Mouse (Mus musculus): ENCODE measurements around the gene Slc35a3. TPM values are rescaled to one million over a fixed set of nuclear protein-coding genes. Genes with fewer than 3 reads are reported as not detected.

Slc35a3 gene
- polyA plus RNA-seq, 1 experiment from 2014 or later: 7.9 TPM

GRCm38 (mm10) chr3:116705637-116706204 is 6.9 kb downstream of the Slc35a3 start:
- WGBS: 70% methylated on average over 1 of the region's 1 CpGs
- H3K4me1 ChIP-seq (ENCODE audit: control insufficient read depth, insufficient read depth, low read length): 0 out of 2 replicates have a peak, but pooled peaks cover under 1% of the 10 kb centered on the region
- ATAC-seq (ENCODE audit: low FRiP score, low TSS enrichment) (no peak), DNase-seq (no peak)
- no peaks in the 10 kb centered on the region for H3K9me3 ChIP-seq (ENCODE audit: control insufficient read depth, low read length)
- H3K36me3 ChIP-seq (ENCODE audit: control insufficient read depth, insufficient read depth, low read length): no peaks in the 10 kb centered on the region
- H3K9ac ChIP-seq (replicated peaks; ENCODE audit: low read length): no peak overlapping the region
- no peaks in the 10 kb centered on the region for H3K27me3 ChIP-seq (ENCODE audit: control insufficient read depth, insufficient read depth, low read length)
- H3K4me2 ChIP-seq (ENCODE audit: low read length): no peak overlapping the region
- H3K27ac ChIP-seq (replicated peaks; ENCODE audit: low read depth, low read length): no peak overlapping the region
- H3K4me3 ChIP-seq (replicated peaks; ENCODE audit: low read depth, low read length): no peak overlapping the region

- no peak for DNase-seq
- 93% methylated on average over 5 of the region's 5 CpGs for WGBS
- Histone ChIP-seq H3K27ac (replicated peaks; ENCODE audit: low read depth, low read length) (no peak overlapping the region), H3K9me3 (ENCODE audit: control insufficient read depth, low read length) (no peaks in the 10 kb centered on the region), H3K27me3 (ENCODE audit: control insufficient read depth, insufficient read depth, low read length) (no peaks in the 10 kb centered on the region), H3K4me3 (replicated peaks; ENCODE audit: low read depth, low read length) (no peak overlapping the region), H3K4me2 (ENCODE audit: low read length) (no peak overlapping the region), H3K9ac (replicated peaks; ENCODE audit: low read length) (no peak overlapping the region), H3K36me3 (ENCODE audit: control insufficient read depth, insufficient read depth, low read length) (no peaks in the 10 kb centered on the region), H3K4me1 (ENCODE audit: control insufficient read depth, insufficient read depth, low read length) (no peaks in the 10 kb centered on the region)
- no peak for ATAC-seq (ENCODE audit: low FRiP score, low TSS enrichment)
Measured at GRCm38 (mm10) chr3:116703835-116704234, 8.8 kb downstream of the Slc35a3 start.

DNA sequence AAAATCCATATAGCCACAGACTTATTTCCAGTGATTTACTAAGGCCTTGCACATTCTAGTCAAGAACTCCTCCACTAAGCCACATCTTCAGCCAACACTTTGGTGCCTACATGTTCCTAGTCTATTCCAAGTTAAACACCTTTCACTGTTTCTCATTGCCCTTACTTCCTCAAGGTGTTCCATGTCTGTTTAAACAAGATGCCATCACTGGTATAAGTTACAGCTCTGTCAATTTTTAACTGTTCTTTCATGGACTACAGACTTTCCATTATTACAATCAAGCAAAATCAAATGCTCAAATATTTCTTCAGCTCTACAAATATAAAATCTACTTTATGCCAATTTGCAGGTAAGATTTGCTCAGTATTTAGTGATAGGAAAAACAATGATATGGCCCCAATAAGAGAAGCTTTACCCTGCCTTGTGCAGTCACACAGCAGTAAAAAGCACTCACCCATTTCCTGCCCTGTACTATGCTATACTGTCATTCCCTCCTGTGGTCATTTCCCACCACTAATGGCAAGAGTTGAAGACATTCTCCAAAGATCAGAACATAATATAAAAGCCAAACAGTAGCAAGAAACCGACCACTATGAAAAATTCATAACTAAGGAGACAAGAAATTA is 9.9 kb downstream of the Slc35a3 start:
- H3K9ac ChIP-seq (replicated peaks; ENCODE audit: low read length): no peak overlapping the region
- DNase-seq (no peak), ATAC-seq (ENCODE audit: low FRiP score, low TSS enrichment) (no peak)
- no peak overlapping the region for H3K27ac ChIP-seq (replicated peaks; ENCODE audit: low read depth, low read length)
- H3K4me2 ChIP-seq (ENCODE audit: low read length): no peak overlapping the region
- H3K4me1 ChIP-seq (ENCODE audit: control insufficient read depth, insufficient read depth, low read length): no peaks in the 10 kb centered on the region
- H3K27me3 ChIP-seq (ENCODE audit: control insufficient read depth, insufficient read depth, low read length): no peaks in the 10 kb centered on the region
- 89% methylated on average over 1 of the region's 1 CpGs for WGBS
- no peak overlapping the region for H3K4me3 ChIP-seq (replicated peaks; ENCODE audit: low read depth, low read length)
- H3K36me3 ChIP-seq (ENCODE audit: control insufficient read depth, insufficient read depth, low read length): no peaks in the 10 kb centered on the region
- no peaks in the 10 kb centered on the region for H3K9me3 ChIP-seq (ENCODE audit: control insufficient read depth, low read length)

DNA sequence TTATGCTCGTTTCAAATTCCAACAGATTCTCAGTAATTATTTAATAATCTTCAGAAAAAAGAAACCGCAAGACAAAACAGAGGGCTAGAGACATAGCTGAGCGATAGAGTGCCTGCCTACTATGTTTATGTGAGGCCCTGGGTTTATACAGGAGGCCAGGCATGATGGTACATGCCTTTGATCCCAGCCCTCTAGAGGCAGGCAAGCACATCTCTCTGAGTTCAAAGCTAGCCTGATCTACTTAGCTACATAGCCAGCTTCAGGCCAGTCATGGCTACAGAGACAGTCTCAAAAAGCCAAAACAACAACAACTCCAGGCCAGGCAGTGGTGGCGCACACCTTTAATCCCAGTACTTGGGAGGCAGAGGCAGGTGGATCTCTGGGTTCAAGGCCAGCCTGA is 11.0 kb downstream of the Slc35a3 start:
- no peak overlapping the region for H3K27ac ChIP-seq (replicated peaks; ENCODE audit: low read depth, low read length)
- no peak for DNase-seq
- no peaks in the 10 kb centered on the region for H3K27me3 ChIP-seq (ENCODE audit: control insufficient read depth, insufficient read depth, low read length)
- no peak overlapping the region for H3K4me3 ChIP-seq (replicated peaks; ENCODE audit: low read depth, low read length)
- H3K4me2 ChIP-seq (ENCODE audit: low read length): no peak overlapping the region
- 96% methylated on average over 4 of the region's 4 CpGs for WGBS
- no peak for ATAC-seq (ENCODE audit: low FRiP score, low TSS enrichment)
- no peaks in the 10 kb centered on the region for H3K9me3 ChIP-seq (ENCODE audit: control insufficient read depth, low read length)
- H3K36me3 ChIP-seq (ENCODE audit: control insufficient read depth, insufficient read depth, low read length): no peaks in the 10 kb centered on the region
- H3K4me1 ChIP-seq (ENCODE audit: control insufficient read depth, insufficient read depth, low read length): no peaks in the 10 kb centered on the region
- no peak overlapping the region for H3K9ac ChIP-seq (replicated peaks; ENCODE audit: low read length)

- no peaks in the 10 kb centered on the region for H3K27me3 ChIP-seq (ENCODE audit: control insufficient read depth, insufficient read depth, low read length)
- H3K4me2 ChIP-seq (ENCODE audit: low read length): no peak overlapping the region
- WGBS: 67% methylated on average over 2 of the region's 2 CpGs
- H3K9ac ChIP-seq (replicated peaks; ENCODE audit: low read length): no peak overlapping the region
- no peaks in the 10 kb centered on the region for H3K4me1 ChIP-seq (ENCODE audit: control insufficient read depth, insufficient read depth, low read length)
- no peak overlapping the region for H3K4me3 ChIP-seq (replicated peaks; ENCODE audit: low read depth, low read length)
- ATAC-seq (ENCODE audit: low FRiP score, low TSS enrichment) (no peak), DNase-seq (peak; percentile 8)
- no peak overlapping the region for H3K27ac ChIP-seq (replicated peaks; ENCODE audit: low read depth, low read length)
- peaks cover 3% of the 10 kb centered on the region; the same call in 1 of the 2 replicates for H3K36me3 ChIP-seq (ENCODE audit: control insufficient read depth, insufficient read depth, low read length)
- H3K9me3 ChIP-seq (ENCODE audit: control insufficient read depth, low read length): no peaks in the 10 kb centered on the region
Measured at GRCm38 (mm10) chr3:116698786-116699185, 13.8 kb downstream of the Slc35a3 start.

- no peak for ATAC-seq (ENCODE audit: low FRiP score, low TSS enrichment)
Measured at GRCm38 (mm10) chr3:116695666-116695985, 17.0 kb downstream of the Slc35a3 start.

DNA sequence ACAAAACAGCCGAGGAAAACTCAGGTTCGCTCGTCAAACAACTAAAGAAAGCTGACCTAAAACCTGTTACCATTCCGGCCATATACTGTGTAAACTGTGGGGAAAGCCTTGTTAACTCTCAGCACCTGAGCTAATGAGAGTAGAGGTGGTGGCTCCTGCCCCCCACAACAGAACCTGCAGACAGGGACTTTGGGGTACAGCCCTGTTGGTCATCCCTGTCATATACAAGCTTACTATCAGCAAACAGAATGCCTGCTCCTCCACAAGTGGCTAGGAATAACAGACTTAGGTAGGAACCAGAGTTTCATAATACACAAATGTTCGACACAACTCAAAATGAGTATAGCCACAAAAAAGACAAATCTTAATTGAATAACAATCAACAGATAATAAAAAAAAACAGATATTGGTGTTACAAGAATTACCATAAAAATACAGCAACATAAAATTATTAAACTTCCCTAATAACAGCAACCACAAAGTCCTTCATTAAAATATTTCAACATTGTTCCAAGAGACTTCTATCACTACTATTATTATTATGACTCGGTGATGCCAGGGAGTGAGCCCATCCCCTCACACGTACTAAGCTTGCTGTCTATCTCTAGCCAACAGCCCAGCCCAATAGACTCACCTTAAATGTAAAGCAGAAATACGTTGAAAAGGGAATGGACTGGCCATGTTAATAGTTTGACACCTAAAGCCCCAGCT is 17.5 kb downstream of the Slc35a3 start:
- DNase-seq (no peak), ATAC-seq (ENCODE audit: low FRiP score, low TSS enrichment) (no peak)
- H3K27ac ChIP-seq (replicated peaks; ENCODE audit: low read depth, low read length): no peak overlapping the region
- peaks cover 3% of the 10 kb centered on the region; the same call in 1 of the 2 replicates for H3K36me3 ChIP-seq (ENCODE audit: control insufficient read depth, insufficient read depth, low read length)
- H3K9ac ChIP-seq (replicated peaks; ENCODE audit: low read length): no peak overlapping the region
- no peak overlapping the region for H3K4me3 ChIP-seq (replicated peaks; ENCODE audit: low read depth, low read length)
- H3K4me1 ChIP-seq (ENCODE audit: control insufficient read depth, insufficient read depth, low read length): no peaks in the 10 kb centered on the region
- H3K4me2 ChIP-seq (ENCODE audit: low read length): no peak overlapping the region
- no peaks in the 10 kb centered on the region for H3K27me3 ChIP-seq (ENCODE audit: control insufficient read depth, insufficient read depth, low read length)
- no peaks in the 10 kb centered on the region for H3K9me3 ChIP-seq (ENCODE audit: control insufficient read depth, low read length)
- 92% methylated on average over 8 of the region's 8 CpGs for WGBS

More at GRCm38 (mm10) chr3:116695666-116695985, 17.0 kb downstream of the Slc35a3 start:
- H3K4me1 ChIP-seq (ENCODE audit: control insufficient read depth, insufficient read depth, low read length): no peaks in the 10 kb centered on the region
- H3K4me2 ChIP-seq (ENCODE audit: low read length): no peak overlapping the region
- H3K36me3 ChIP-seq (ENCODE audit: control insufficient read depth, insufficient read depth, low read length): peaks cover 3% of the 10 kb centered on the region; the same call in 1 of the 2 replicates
- DNase-seq: no peak
- H3K27ac ChIP-seq (replicated peaks; ENCODE audit: low read depth, low read length): no peak overlapping the region
- no peak overlapping the region for H3K4me3 ChIP-seq (replicated peaks; ENCODE audit: low read depth, low read length)
- WGBS: 93% methylated on average over 2 of the region's 2 CpGs
- H3K9ac ChIP-seq (replicated peaks; ENCODE audit: low read length): no peak overlapping the region
- no peaks in the 10 kb centered on the region for H3K27me3 ChIP-seq (ENCODE audit: control insufficient read depth, insufficient read depth, low read length)
- no peaks in the 10 kb centered on the region for H3K9me3 ChIP-seq (ENCODE audit: control insufficient read depth, low read length)

DNA sequence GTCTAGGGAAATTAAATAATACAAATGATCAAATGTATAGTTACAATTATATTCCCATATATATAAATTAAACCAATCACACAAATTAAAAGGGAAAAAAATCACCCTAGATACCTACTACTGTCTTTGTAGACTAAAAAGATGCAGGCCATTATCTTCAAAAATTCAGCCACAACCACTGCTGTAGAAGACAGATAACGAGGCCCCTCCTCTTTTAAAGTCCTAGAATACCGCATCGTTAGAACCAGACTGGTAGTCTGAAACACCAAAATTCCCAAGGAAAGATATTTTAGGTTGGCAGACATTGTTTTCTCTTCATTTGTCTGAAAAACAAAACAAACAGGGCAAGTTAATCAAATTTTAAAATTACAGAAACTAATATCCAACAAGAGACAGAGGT is 18.3 kb downstream of the Slc35a3 start:
- 87% methylated on average over 3 of the region's 3 CpGs for WGBS
- no peak overlapping the region for H3K4me2 ChIP-seq (ENCODE audit: low read length)
- no peak for ATAC-seq (ENCODE audit: low FRiP score, low TSS enrichment)

DNA sequence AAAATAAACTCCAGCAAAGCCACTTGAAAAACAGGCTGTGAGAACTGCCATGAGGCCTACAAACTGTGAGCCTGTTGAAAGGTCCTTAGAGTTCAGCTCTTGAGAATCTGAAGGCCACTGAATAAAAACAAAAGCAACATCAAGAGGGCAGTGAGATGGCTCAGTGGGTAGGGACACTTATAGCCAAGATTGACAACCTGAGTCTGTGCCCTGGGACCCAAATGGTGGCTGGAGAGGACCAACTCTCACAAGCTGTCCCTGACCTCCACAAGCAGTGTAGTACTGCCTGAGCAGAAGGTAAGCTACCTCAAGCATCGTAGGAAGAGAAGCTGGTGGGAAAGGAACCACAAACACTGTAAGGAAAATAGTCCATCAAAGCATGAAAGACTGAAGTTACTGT is 31.5 kb downstream of the Slc35a3 start, which contains the start of gene Gm43191:
Gene Gm43191, minus strand, starts transcription at position 101 of the 400 bp plus-strand sequence.
- Histone ChIP-seq H3K9me3 (ENCODE audit: control insufficient read depth, low read length) (no peaks in the 10 kb centered on the region), H3K4me2 (ENCODE audit: low read length) (no peak within 1 kb of the TSS), H3K36me3 (ENCODE audit: control insufficient read depth, insufficient read depth, low read length) (0 out of 2 replicates have a peak, but pooled peaks cover 6% of the 10 kb centered on the region), H3K27ac (replicated peaks; ENCODE audit: low read depth, low read length) (no peak within 1 kb of the TSS), H3K4me3 (replicated peaks; ENCODE audit: low read depth, low read length) (no peak within 1 kb of the TSS), H3K4me1 (ENCODE audit: control insufficient read depth, insufficient read depth, low read length) (no peaks in the 10 kb centered on the region), H3K27me3 (ENCODE audit: control insufficient read depth, insufficient read depth, low read length) (no peaks in the 10 kb centered on the region), H3K9ac (replicated peaks; ENCODE audit: low read length) (no peak within 1 kb of the TSS)
- 89% methylated on average over 1 of the region's 1 CpGs for WGBS
- ATAC-seq (ENCODE audit: low FRiP score, low TSS enrichment) (no peak), DNase-seq (no peak)

More for the DNA sequence above, 18.3 kb downstream of the Slc35a3 start:
- no peak overlapping the region for H3K4me3 ChIP-seq (replicated peaks; ENCODE audit: low read depth, low read length)
- H3K27ac ChIP-seq (replicated peaks; ENCODE audit: low read depth, low read length): no peak overlapping the region
- H3K27me3 ChIP-seq (ENCODE audit: control insufficient read depth, insufficient read depth, low read length): no peaks in the 10 kb centered on the region
- DNase-seq: no peak
- no peak overlapping the region for H3K9ac ChIP-seq (replicated peaks; ENCODE audit: low read length)
- no peaks in the 10 kb centered on the region for H3K9me3 ChIP-seq (ENCODE audit: control insufficient read depth, low read length)
- H3K4me1 ChIP-seq (ENCODE audit: control insufficient read depth, insufficient read depth, low read length): no peaks in the 10 kb centered on the region
- H3K36me3 ChIP-seq (ENCODE audit: control insufficient read depth, insufficient read depth, low read length): peaks cover 3% of the 10 kb centered on the region; the same call in 1 of the 2 replicates
